ENCODE assay signal across 8 mouse cellular contexts in genomic region chr5:52910159-52910591, GRCm38 (mm10).
DNase-seq lines count a peak whose midpoint lies in the region; ATAC-seq and TF ChIP-seq lines count a peak whose summit lies in the region.

No protein-coding gene starts in this region.

- ATAC-seq in embryonic facial prominence, embryonic 14.5 days (ENCODE audit: low read depth) = no peak
- peak; percentile 64 for ATAC-seq in intestine, embryonic 16.5 days
- ATAC-seq in megakaryocyte progenitor cell, adult 5-6 weeks (replicated peaks; ENCODE audit: poor library complexity) = peak; percentile 94

- no peaks in the 10 kb centered on the region for H3K79me2 ChIP-seq in MEL (ENCODE audit: control insufficient read depth, insufficient read depth, low read length, poor library complexity)

- TF ChIP-seq CTCF in gastrocnemius, adult 2 months (IDR thresholded peaks at IDR 0.05) = no peak
- no peak for TF ChIP-seq CTCF in MEL (IDR thresholded peaks at IDR 0.05 in 2 of 3, conservative IDR thresholded peaks at IDR 0.05 in 1 of 3; ENCODE audit: control insufficient read depth in 1 of 3, insufficient read depth in 1 of 3, low read depth in 2 of 3, low read length in 3 of 3, poor library complexity in 1 of 3, severe bottlenecking in 1 of 3)

- no peaks in the 10 kb centered on the region for H3K27me3 ChIP-seq in MEL (ENCODE audit: control insufficient read depth in 1 of 2, insufficient read depth in 2 of 2, low read length in 2 of 2)
- no peaks in the 10 kb centered on the region for H3K27me3 ChIP-seq in embryonic facial prominence, embryonic 14.5 days (replicated peaks; ENCODE audit: control insufficient read depth, insufficient read depth, low read length)
- no peaks in the 10 kb centered on the region for H3K27me3 ChIP-seq in intestine, embryonic 16.5 days (replicated peaks; ENCODE audit: control insufficient read depth, insufficient read depth, low read length)

- H3K36me3 ChIP-seq in MEL (ENCODE audit: control insufficient read depth in 1 of 2, insufficient read depth in 2 of 2, low read length in 2 of 2) = peaks cover 0 to 21% of the 10 kb centered on the region in 2 experiments; a peak in 2 of 4 replicates
- H3K36me3 ChIP-seq in embryonic facial prominence, embryonic 14.5 days (ENCODE audit: control insufficient read depth, insufficient read depth, low read length) = no peaks in the 10 kb centered on the region
- no peaks in the 10 kb centered on the region for H3K36me3 ChIP-seq in intestine, embryonic 16.5 days (ENCODE audit: control insufficient read depth, insufficient read depth, low read length)

- peak in 1 of 2 experiments; percentile 45; a peak in 1 of 4 replicates for TF ChIP-seq POLR2A in MEL (IDR thresholded peaks at IDR 0.05; ENCODE audit: control insufficient read depth in 1 of 2, insufficient read depth in 1 of 2, low read depth in 1 of 2, low read length in 2 of 2, poor library complexity in 1 of 2)

- no peak for DNase-seq in gastrocnemius, adult 2 months
- no peak for DNase-seq in gastrocnemius, postnatal 25 days
- DNase-seq in MEL (ENCODE audit: low read depth, low spot score) = peak; percentile 89
- DNase-seq in embryonic facial prominence, embryonic 14.5 days (ENCODE audit: low spot score) = no peak
- peak; percentile 12 to 36 for DNase-seq in thymus, postnatal 10 days (ENCODE audit: low spot score in 2 of 2)
- DNase-seq in frontal cortex, postnatal 14 days (ENCODE audit: low spot score in 2 of 2) = no peak

- H3K4me3 ChIP-seq in gastrocnemius, adult 2 months = peak overlapping the region; percentile 43
- peak overlapping the region; percentile 40 to 50 for H3K4me3 ChIP-seq in MEL (ENCODE audit: control insufficient read depth in 1 of 2, insufficient read depth in 1 of 2, low read depth in 2 of 2, low read length in 2 of 2)
- H3K4me3 ChIP-seq in embryonic facial prominence, embryonic 14.5 days (ENCODE audit: low read depth, low read length) = no peak overlapping the region
- H3K4me3 ChIP-seq in intestine, embryonic 16.5 days (ENCODE audit: low read length) = peak overlapping the region; percentile 11

- peak; percentile 91 to 93 for TF ChIP-seq EP300 in MEL (IDR thresholded peaks at IDR 0.05; ENCODE audit: low read depth in 1 of 2, low read length in 2 of 2)

- TF ChIP-seq RAD21 in MEL (IDR thresholded peaks at IDR 0.05; ENCODE audit: low read depth, low read length) = no peak

- H3K9me3 ChIP-seq in MEL (replicated peaks; ENCODE audit: insufficient read depth, low read length) = no peaks in the 10 kb centered on the region
- H3K9me3 ChIP-seq in embryonic facial prominence, embryonic 14.5 days (ENCODE audit: control insufficient read depth, low read length) = no peaks in the 10 kb centered on the region
- no peaks in the 10 kb centered on the region for H3K9me3 ChIP-seq in intestine, embryonic 16.5 days (ENCODE audit: control insufficient read depth, low read length)

- H3K4me1 ChIP-seq in MEL (ENCODE audit: control insufficient read depth in 1 of 2, insufficient read depth in 2 of 2, low read length in 2 of 2) = peaks cover 2 to 32% of the 10 kb centered on the region in 2 experiments
- H3K4me1 ChIP-seq in embryonic facial prominence, embryonic 14.5 days (ENCODE audit: control insufficient read depth, insufficient read depth, low read length) = no peaks in the 10 kb centered on the region
- H3K4me1 ChIP-seq in intestine, embryonic 16.5 days (ENCODE audit: control insufficient read depth, insufficient read depth, low read length) = no peaks in the 10 kb centered on the region

- H3K9ac ChIP-seq in MEL (ENCODE audit: control insufficient read depth, low read depth, low read length, poor library complexity, severe bottlenecking) = peak overlapping the region; percentile 66
- H3K9ac ChIP-seq in embryonic facial prominence, embryonic 14.5 days (ENCODE audit: low read depth, low read length) = no peak overlapping the region
- no peak overlapping the region; the same call in 1 of the 2 replicates for H3K9ac ChIP-seq in intestine, embryonic 16.5 days (ENCODE audit: low read depth, low read length)

- H3K4me2 ChIP-seq in embryonic facial prominence, embryonic 14.5 days (ENCODE audit: low read depth, low read length) = peak overlapping the region; percentile 29; the same call in 1 of the 2 replicates
- H3K4me2 ChIP-seq in intestine, embryonic 16.5 days (ENCODE audit: low read depth, low read length) = peak overlapping the region; percentile 42

- intact Hi-C loops in gastrocnemius, adult 2 months (cut with DNase I) = no loop called here

- no peak overlapping the region for H3K27ac ChIP-seq in gastrocnemius, adult 2 months
- peak overlapping the region; percentile 94 for H3K27ac ChIP-seq in MEL (ENCODE audit: control insufficient read depth, low read depth, low read length)
- H3K27ac ChIP-seq in embryonic facial prominence, embryonic 14.5 days (replicated peaks; ENCODE audit: low read depth, low read length) = no peak overlapping the region
- H3K27ac ChIP-seq in intestine, embryonic 16.5 days (ENCODE audit: low read length) = no peak overlapping the region

- WGBS in embryonic facial prominence, embryonic 14.5 days = 30% methylated on average over 12 of the region's 12 CpGs
- WGBS in intestine, embryonic 16.5 days = 22% methylated on average over 12 of the region's 12 CpGs

TF ChIP-seq in MEL, 35 proteins besides CTCF, POLR2A, EP300 and RAD21:
- TF ChIP-seq MYB (IDR thresholded peaks at IDR 0.05; ENCODE audit: low read depth, low read length) (no peak), MEF2A (IDR thresholded peaks at IDR 0.05; ENCODE audit: extremely low read depth, insufficient replicate concordance, low read depth, low read length, poor library complexity, severe bottlenecking) (no peak), SIN3A (IDR thresholded peaks at IDR 0.05; ENCODE audit: low read length) (peak; percentile 65), JUND (IDR thresholded peaks at IDR 0.05; ENCODE audit: low read depth, low read length) (peak; percentile 94), TCF12 (IDR thresholded peaks at IDR 0.05; ENCODE audit: low read depth, low read length) (peak; percentile 76), UBTF (IDR thresholded peaks at IDR 0.05; ENCODE audit: borderline replicate concordance, insufficient read depth, low read depth, low read length) (no peak), BHLHE40 (IDR thresholded peaks at IDR 0.05; ENCODE audit: borderline replicate concordance, low read depth, low read length) (0 out of 2 replicates have a peak, but pooled peaks have one; percentile 12), MXI1 (IDR thresholded peaks at IDR 0.05; ENCODE audit: low read depth, low read length) (no peak), MAZ (IDR thresholded peaks at IDR 0.05; ENCODE audit: low read depth, low read length) (peak; percentile 54; the same call in 1 of the 2 replicates), MAX (IDR thresholded peaks at IDR 0.05; ENCODE audit: low read length) (no peak), RCOR1 (IDR thresholded peaks at IDR 0.05; ENCODE audit: low read depth, low read length) (peak; percentile 78), E2F4 (IDR thresholded peaks at IDR 0.05; ENCODE audit: borderline replicate concordance, low read depth, low read length) (no peak), SMC3 (IDR thresholded peaks at IDR 0.05; ENCODE audit: low read depth, low read length) (no peak), CHD1 (IDR thresholded peaks at IDR 0.05; ENCODE audit: low read depth, low read length) (no peak), TBP (IDR thresholded peaks at IDR 0.05; ENCODE audit: low read depth, low read length) (0 out of 2 replicates have a peak, but pooled peaks have one; percentile 27), ZNF384 (IDR thresholded peaks at IDR 0.05; ENCODE audit: low read depth, low read length) (peak; percentile 82), ZC3H11A (IDR thresholded peaks at IDR 0.05; ENCODE audit: low read depth, low read length) (no peak), GABPA (IDR thresholded peaks at IDR 0.05; ENCODE audit: low read depth, low read length) (no peak), USF2 (IDR thresholded peaks at IDR 0.05; ENCODE audit: borderline replicate concordance in 1 of 2, insufficient read depth in 1 of 2, low read depth in 1 of 2, low read length in 2 of 2) (no peak), NRF1 (IDR thresholded peaks at IDR 0.05; ENCODE audit: insufficient read depth, low read depth, low read length, poor library complexity, severe bottlenecking) (no peak), POLR2AphosphoS5 (IDR thresholded peaks at IDR 0.05; ENCODE audit: borderline replicate concordance, low read depth, low read length) (no peak), MYC (IDR thresholded peaks at IDR 0.05; ENCODE audit: low read depth, low read length) (peak; percentile 52; the same call in 1 of the 2 replicates), ELF1 (IDR thresholded peaks at IDR 0.05; ENCODE audit: low read depth, low read length) (no peak), POLR2AphosphoS2 (IDR thresholded peaks at IDR 0.05; ENCODE audit: low read length) (no peak), GATA1 (IDR thresholded peaks at IDR 0.05; ENCODE audit: low read depth, low read length) (peak; percentile 87), TAL1 (IDR thresholded peaks at IDR 0.05; ENCODE audit: low read length) (peak; percentile 33), NELFE (IDR thresholded peaks at IDR 0.05; ENCODE audit: low read depth, low read length) (peak; percentile 33; the same call in 1 of the 2 replicates), ETS1 (IDR thresholded peaks at IDR 0.05; ENCODE audit: low read depth, low read length) (peak; percentile 84), MAFK (IDR thresholded peaks at IDR 0.05; ENCODE audit: borderline replicate concordance, low read depth, low read length) (no peak)

Comparison
In these comparisons a context has a peak if more than half of its experiments do, and no peak if none do; other contexts are left out.
1. DNase-seq: peak in MEL (single experiment) and thymus, postnatal 10 days (2 of 2); none in gastrocnemius, adult 2 months (single experiment), gastrocnemius, postnatal 25 days (single experiment), embryonic facial prominence, embryonic 14.5 days (single experiment) and frontal cortex, postnatal 14 days (0 of 2).